Mouse (Mus musculus) mammary gland, adult 2 months (tissue): Measurements from ENCODE around the gene Tlr13. TPM values are rescaled to one million over a fixed set of nuclear protein-coding genes. Genes with fewer than 3 reads are reported as not detected.

ENCODE experiments used
- polyA plus RNA-seq: library from polyadenylated mRNA; depleted of rRNA; stranded (reverse); fragments of >200 nt; gene quantifications from 2 replicates; pipeline ENCODE4 v1.2.3, GENCODE M21; 2012; ENCODE audit warnings: low replicate concordance; rRNA removed

Tlr13 gene
- polyA plus RNA-seq, result 0.93 and 1.1 TPM in 2 replicates

DNA sequence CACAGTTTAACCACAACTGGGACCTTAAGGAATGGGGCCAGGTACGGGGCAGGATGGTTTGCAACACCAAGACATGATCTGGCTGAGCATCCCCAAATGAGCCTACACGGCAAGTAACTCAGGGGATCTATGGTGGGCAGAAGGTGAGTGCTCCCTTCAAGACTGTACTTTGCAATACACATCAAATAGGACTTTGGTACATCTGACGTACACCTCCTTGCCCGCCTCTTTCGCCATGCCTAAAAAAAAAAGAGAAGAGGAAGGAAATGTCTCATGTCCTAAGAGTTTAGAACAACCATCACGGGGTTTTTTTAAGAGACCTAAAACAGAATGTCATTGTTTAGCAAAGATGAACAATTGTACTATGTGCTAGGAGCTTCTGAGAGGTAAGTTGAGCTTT lies at the start of gene Tlr13:
Gene Tlr13, plus strand, starts transcription at position 269 of the 400 bp plus-strand sequence.

DNA sequence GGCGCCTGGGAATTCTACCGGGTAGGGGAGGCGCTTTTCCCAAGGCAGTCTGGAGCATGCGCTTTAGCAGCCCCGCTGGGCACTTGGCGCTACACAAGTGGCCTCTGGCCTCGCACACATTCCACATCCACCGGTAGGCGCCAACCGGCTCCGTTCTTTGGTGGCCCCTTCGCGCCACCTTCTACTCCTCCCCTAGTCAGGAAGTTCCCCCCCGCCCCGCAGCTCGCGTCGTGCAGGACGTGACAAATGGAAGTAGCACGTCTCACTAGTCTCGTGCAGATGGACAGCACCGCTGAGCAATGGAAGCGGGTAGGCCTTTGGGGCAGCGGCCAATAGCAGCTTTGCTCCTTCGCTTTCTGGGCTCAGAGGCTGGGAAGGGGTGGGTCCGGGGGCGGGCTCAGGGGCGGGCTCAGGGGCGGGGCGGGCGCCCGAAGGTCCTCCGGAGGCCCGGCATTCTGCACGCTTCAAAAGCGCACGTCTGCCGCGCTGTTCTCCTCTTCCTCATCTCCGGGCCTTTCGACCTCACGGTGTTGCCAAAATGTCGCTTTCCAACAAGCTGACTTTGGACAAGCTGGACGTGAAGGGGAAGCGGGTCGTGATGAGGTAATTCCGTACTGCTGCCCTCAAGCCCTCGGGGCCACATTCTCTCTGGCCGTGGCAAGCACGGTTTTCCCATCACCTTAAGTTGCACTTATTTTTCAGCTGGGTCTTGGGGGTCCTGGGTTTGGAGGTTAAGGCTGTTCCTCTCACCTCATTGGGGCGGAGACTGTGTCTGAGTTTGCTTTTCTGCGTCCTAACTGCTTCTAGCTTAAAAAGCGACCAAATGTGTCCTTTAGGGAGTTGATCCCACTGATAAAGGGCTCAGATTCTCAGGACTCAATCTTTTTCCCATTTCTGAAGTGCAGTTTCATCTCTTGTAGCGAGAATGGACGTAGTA lies 44.0 kb downstream of the Tlr13 start, which contains the start of gene Pgk1:
Gene Pgk1, plus strand, starts transcription at position 388 of the 937 bp plus-strand sequence.

Other genes starting within 250 kb of the Tlr13 start
- gene Atrx, start 213.8 kb upstream of the Tlr13 start, polyA plus RNA-seq, result 18.1 and 56.7 TPM in 2 replicates
- gene Magt1, start 131.3 kb upstream of the Tlr13 start, polyA plus RNA-seq, result 2.9 and 9.1 TPM in 2 replicates
- gene Cox7b, start 127.5 kb upstream of the Tlr13 start, polyA plus RNA-seq, result 94.6 and 306 TPM in 2 replicates
- gene Atp7a, start 115.9 kb upstream of the Tlr13 start, polyA plus RNA-seq, result 1.7 and 4.5 TPM in 2 replicates
- gene Pgk1, start 43.9 kb downstream of the Tlr13 start, polyA plus RNA-seq, result 53.5 and 240 TPM in 2 replicates
- gene Taf9b, start 78.0 kb downstream of the Tlr13 start, polyA plus RNA-seq, result 3.4 and 8.8 TPM in 2 replicates
- not detected in 2 replicates for gene Fnd3c2, start 112.2 kb downstream of the Tlr13 start, polyA plus RNA-seq